Mouse (Mus musculus) heart, postnatal 0 days (tissue): Measurements from ENCODE around the gene Gm44503. TPM values are rescaled to one million over a fixed set of nuclear protein-coding genes. Genes with fewer than 3 reads are reported as not detected.
A peak's percentile ranks its signal among the peaks of the same experiment; 100 is the strongest.

Experiments used
- ATAC-seq: fragments of 200-750 bp; cut with Nextera tagmentation; 2 replicates; pipeline ENCODE4 v1.8.0; 2017; ENCODE audit warnings: low read depth, moderate number of reproducible peaks, moderate library complexity; ENCODE audit not compliant: insufficient read depth
- DNase-seq: peaks from one replicate; pipeline ENCODE4 v3.0.0-alpha.2; 2016; ENCODE audit warnings: low spot score
- H3K27ac ChIP-seq: fragments of 300-500 bp; sonication (generic); 2 replicates; pipeline ENCODE4 v1.5.1; 2014; ENCODE audit warnings: low read depth, mild to moderate bottlenecking
- H3K27me3 ChIP-seq: fragments of 300-500 bp; sonication (generic); 2 replicates; pipeline ENCODE4 v1.6.1; 2014; ENCODE audit warnings: low read length, mixed read lengths; ENCODE audit not compliant: control insufficient read depth, insufficient read depth
- H3K36me3 ChIP-seq: fragments of 300-500 bp; sonication (generic); replicated peaks from 2 replicates; pipeline ENCODE4 v1.6.1; 2014; ENCODE audit warnings: low read length, mixed read lengths; ENCODE audit not compliant: control insufficient read depth, insufficient read depth
- H3K4me1 ChIP-seq: fragments of 300-500 bp; sonication (generic); 2 replicates; pipeline ENCODE4 v1.6.1; 2014; ENCODE audit warnings: antibody characterized with exemption; ENCODE audit not compliant: control insufficient read depth, insufficient read depth
- H3K4me2 ChIP-seq: fragments of 300-500 bp; sonication (generic); 2 replicates; pipeline ENCODE4 v1.6.1; 2014; ENCODE audit warnings: low read depth, mild to moderate bottlenecking, low read length, moderate library complexity
- H3K4me3 ChIP-seq: fragments of 300-500 bp; sonication (generic); 2 replicates; pipeline ENCODE4 v1.5.1; 2014; ENCODE audit warnings: low read depth, low read length
- H3K9ac ChIP-seq: fragments of 300-500 bp; sonication (generic); replicated peaks from 2 replicates; pipeline ENCODE4 v1.6.1; 2014; ENCODE audit warnings: low read depth, low read length, mixed read lengths
- H3K9me3 ChIP-seq: fragments of 300-500 bp; sonication (generic); replicated peaks from 2 replicates; pipeline ENCODE4 v1.6.1; 2016; ENCODE audit warnings: low read length; ENCODE audit not compliant: control insufficient read depth
- CTCF ChIP-seq: IDR thresholded peaks from 2 replicates; pipeline ENCODE4 v1.5.1; 2016; ENCODE audit warnings: antibody characterized with exemption, control low read depth, low read depth
- EP300 ChIP-seq: IDR thresholded peaks from 2 replicates; pipeline ENCODE4 v1.6.1; 2016; ENCODE audit warnings: antibody characterized with exemption, low read depth
- WGBS: fragments of 180-500 bp; shearing (Covaris S2); extraction: QIAGEN DNeasy Blood & Tissue Kit; methylation state at CpG from one replicate; pipeline ENCODE4 v1.1.7; 2014; 5-methylcytosine and 5-hydroxymethylcytosine counted together
- polyA plus RNA-seq: library from polyadenylated mRNA; unstranded; fragments of >200 nt; fragmentation: Nextera tagmentation; extraction: Ambion mirVana; gene quantifications from 2 replicates; pipeline ENCODE4 v1.2.1, GENCODE M21; 2015
- total RNA-seq: library from RNA; depleted of rRNA; stranded (reverse); fragments of >200 nt; gene quantifications from 2 replicates; pipeline ENCODE4 v1.2.3, GENCODE M21; 2014; ENCODE audit warnings: low replicate concordance

The Gm44503 gene
- total and polyA plus RNA-seq, 2 experiments from 2014 or later: not detected

GRCm38 (mm10) chr9:73045204-73045603 is 86.6 kb downstream of the Gm44503 start:
- peak overlapping the region; percentile 92 for H3K4me2 ChIP-seq
- WGBS: 16% methylated on average over 7 of the region's 7 CpGs
- peak overlapping the region; percentile 52 for H3K4me3 ChIP-seq
- H3K9ac ChIP-seq: peak overlapping the region; percentile 43
- no peaks in the 10 kb centered on the region for H3K36me3 ChIP-seq
- peaks cover 8% of the 10 kb centered on the region; the same call in 1 of the 2 replicates for H3K4me1 ChIP-seq
- ATAC-seq (no peak), DNase-seq (no peak)
- TF ChIP-seq CTCF (no peak), EP300 (no peak)
- no peak overlapping the region for H3K27ac ChIP-seq
- H3K9me3 ChIP-seq: no peaks in the 10 kb centered on the region
- H3K27me3 ChIP-seq: no peaks in the 10 kb centered on the region

GRCm38 (mm10) chr9:73045711-73046110 is 87.1 kb downstream of the Gm44503 start:
- 63% methylated on average over 10 of the region's 10 CpGs for WGBS
- Histone ChIP-seq H3K36me3 (no peaks in the 10 kb centered on the region), H3K27me3 (no peaks in the 10 kb centered on the region), H3K9ac (no peak overlapping the region; the same call in 1 of the 2 replicates), H3K4me2 (peak overlapping the region; percentile 92), H3K9me3 (no peaks in the 10 kb centered on the region), H3K4me1 (peaks cover 5% of the 10 kb centered on the region; the same call in 1 of the 2 replicates), H3K27ac (no peak overlapping the region), H3K4me3 (peak overlapping the region; percentile 52)
- no peak for ATAC-seq
- TF ChIP-seq EP300 (no peak), CTCF (no peak)
- DNase-seq: no peak

GRCm38 (mm10) chr9:73047906-73048305 is 89.3 kb downstream of the Gm44503 start:
- no peaks in the 10 kb centered on the region for H3K36me3 ChIP-seq
- no peak for DNase-seq
- no peaks in the 10 kb centered on the region for H3K9me3 ChIP-seq
- WGBS: 72% methylated on average over 2 of the region's 2 CpGs
- TF ChIP-seq CTCF (no peak), EP300 (no peak)
- H3K27ac ChIP-seq: no peak overlapping the region
- H3K9ac ChIP-seq: no peak overlapping the region
- H3K4me1 ChIP-seq: peaks cover 5% of the 10 kb centered on the region; the same call in 1 of the 2 replicates
- no peak overlapping the region for H3K4me2 ChIP-seq
- no peaks in the 10 kb centered on the region for H3K27me3 ChIP-seq
- ATAC-seq: no peak
- no peak overlapping the region for H3K4me3 ChIP-seq

- Histone ChIP-seq H3K4me3 (no peak overlapping the region), H3K9ac (no peak overlapping the region), H3K4me1 (peaks cover 5% of the 10 kb centered on the region; the same call in 1 of the 2 replicates), H3K4me2 (no peak overlapping the region), H3K9me3 (no peaks in the 10 kb centered on the region), H3K36me3 (no peaks in the 10 kb centered on the region), H3K27me3 (no peaks in the 10 kb centered on the region), H3K27ac (no peak overlapping the region)
- ATAC-seq (no peak), DNase-seq (no peak)
- no peak for TF ChIP-seq CTCF
- WGBS: 22% methylated on average over 4 of the region's 4 CpGs
Observed at GRCm38 (mm10) chr9:73048927-73049326, 90.3 kb downstream of the Gm44503 start.

GRCm38 (mm10) chr9:73049833-73050232 is 91.2 kb downstream of the Gm44503 start:
- H3K4me2 ChIP-seq: no peak overlapping the region
- 52% methylated on average over 5 of the region's 5 CpGs for WGBS
- TF ChIP-seq CTCF (no peak), EP300 (no peak)
- H3K9me3 ChIP-seq: no peaks in the 10 kb centered on the region
- no peaks in the 10 kb centered on the region for H3K36me3 ChIP-seq
- no peak overlapping the region for H3K27ac ChIP-seq
- H3K4me3 ChIP-seq: no peak overlapping the region
- H3K4me1 ChIP-seq: no peaks in the 10 kb centered on the region
- H3K9ac ChIP-seq: no peak overlapping the region
- ATAC-seq (no peak), DNase-seq (no peak)
- no peaks in the 10 kb centered on the region for H3K27me3 ChIP-seq

- no peak for DNase-seq
- H3K4me3 ChIP-seq: no peak overlapping the region
- no peak for ATAC-seq
- no peaks in the 10 kb centered on the region for H3K9me3 ChIP-seq
- WGBS: 59% methylated on average over 8 of the region's 8 CpGs
- no peak overlapping the region for H3K4me2 ChIP-seq
- no peak overlapping the region for H3K9ac ChIP-seq
- H3K4me1 ChIP-seq: no peaks in the 10 kb centered on the region; the same call in 1 of the 2 replicates
- TF ChIP-seq EP300: no peak
- TF ChIP-seq CTCF: no peak
- no peaks in the 10 kb centered on the region for H3K27me3 ChIP-seq
- H3K27ac ChIP-seq: no peak overlapping the region
- H3K36me3 ChIP-seq: no peaks in the 10 kb centered on the region
Observed at GRCm38 (mm10) chr9:73050606-73051005, 92.0 kb downstream of the Gm44503 start.
